Mouse (Mus musculus) kidney, adult 2 months (tissue): ENCODE measurements at regions not wholly inside any gene's neighbourhood (a gene's known extent, or its start where the extent isn't known, plus 50 kb on each side); places are given as distances from the start of the nearest gene placed in this dataset.

Experiments used
- CTCF ChIP-seq: fragments of 200-500 bp; conservative IDR thresholded peaks from 2 replicates; pipeline ENCODE4 v1.5.1; 2011; ENCODE audit warnings: low read depth, mild to moderate bottlenecking, control low read depth, low read length, moderate library complexity, mixed read lengths; ENCODE audit not compliant: insufficient read depth, insufficient read length
- POLR2A ChIP-seq: fragments of 200-500 bp; IDR thresholded peaks from one replicate; pipeline ENCODE4 v1.6.1; 2011; ENCODE audit warnings: low read depth, low read length, control low read depth

GRCm38 (mm10) chr1:78945588-78945987, 129.0 kb downstream of the Kcne4 start:
- no peak for TF ChIP-seq POLR2A
- no peak for TF ChIP-seq CTCF
